Mouse (Mus musculus) kidney, embryonic 14.5 days (tissue): ENCODE data around the gene Tnc. TPM values are rescaled to one million over a fixed set of nuclear protein-coding genes. Genes with fewer than 3 reads are reported as not detected.

ENCODE experiments used
- ATAC-seq: fragments of 200-750 bp; cut with Nextera tagmentation; 2 replicates; pipeline ENCODE4 v1.8.0; 2017; ENCODE audit warnings: moderate number of reproducible peaks, mild to moderate bottlenecking, moderate TSS enrichment, moderate library complexity; ENCODE audit not compliant: low FRiP score, low TSS enrichment
- H3K27ac ChIP-seq: fragments of 300-500 bp; sonication (generic); 2 replicates; pipeline ENCODE4 v1.5.1; 2014; ENCODE audit warnings: low read depth, mild to moderate bottlenecking, low read length, moderate library complexity, mixed read lengths
- H3K27me3 ChIP-seq: fragments of 300-500 bp; sonication (generic); 2 replicates; pipeline ENCODE4 v1.6.1; 2014; ENCODE audit warnings: mild to moderate bottlenecking, low read length; ENCODE audit not compliant: control insufficient read depth, insufficient read depth
- H3K36me3 ChIP-seq: fragments of 300-500 bp; sonication (generic); 2 replicates; pipeline ENCODE4 v1.6.1; 2014; ENCODE audit warnings: low read length, mixed read lengths; ENCODE audit not compliant: control insufficient read depth, insufficient read depth
- H3K4me1 ChIP-seq: fragments of 300-500 bp; sonication (generic); 2 replicates; pipeline ENCODE4 v1.6.1; 2014; ENCODE audit warnings: low read length, mixed read lengths; ENCODE audit not compliant: control insufficient read depth, insufficient read depth
- H3K4me2 ChIP-seq: fragments of 300-500 bp; sonication (generic); replicated peaks from 2 replicates; pipeline ENCODE4 v1.6.1; 2014; ENCODE audit warnings: low read depth, mild to moderate bottlenecking, low read length
- H3K4me3 ChIP-seq: fragments of 300-500 bp; sonication (generic); 2 replicates; pipeline ENCODE4 v1.5.1; 2014; ENCODE audit warnings: mild to moderate bottlenecking, low read length
- H3K9ac ChIP-seq: fragments of 300-500 bp; sonication (generic); 2 replicates; pipeline ENCODE4 v1.6.1; 2014; ENCODE audit warnings: low read depth, mild to moderate bottlenecking, low read length, moderate library complexity
- H3K9me3 ChIP-seq: fragments of 300-500 bp; sonication (generic); 2 replicates; pipeline ENCODE4 v1.6.1; 2016; ENCODE audit warnings: low read length; ENCODE audit not compliant: control insufficient read depth
- WGBS: fragments of 180-500 bp; shearing (Covaris S2); extraction: QIAGEN DNeasy Blood & Tissue Kit; methylation state at CpG from one replicate; pipeline ENCODE4 v1.1.7; 2014; 5-methylcytosine and 5-hydroxymethylcytosine counted together
- polyA plus RNA-seq: library from polyadenylated mRNA; unstranded; fragments of >200 nt; fragmentation: Nextera tagmentation; extraction: Ambion mirVana; gene quantifications from 2 replicates; pipeline ENCODE4 v1.2.1, GENCODE M21; 2014

The Tnc gene
- 8.7 and 16.6 TPM in 2 replicates for polyA plus RNA-seq

DNA sequence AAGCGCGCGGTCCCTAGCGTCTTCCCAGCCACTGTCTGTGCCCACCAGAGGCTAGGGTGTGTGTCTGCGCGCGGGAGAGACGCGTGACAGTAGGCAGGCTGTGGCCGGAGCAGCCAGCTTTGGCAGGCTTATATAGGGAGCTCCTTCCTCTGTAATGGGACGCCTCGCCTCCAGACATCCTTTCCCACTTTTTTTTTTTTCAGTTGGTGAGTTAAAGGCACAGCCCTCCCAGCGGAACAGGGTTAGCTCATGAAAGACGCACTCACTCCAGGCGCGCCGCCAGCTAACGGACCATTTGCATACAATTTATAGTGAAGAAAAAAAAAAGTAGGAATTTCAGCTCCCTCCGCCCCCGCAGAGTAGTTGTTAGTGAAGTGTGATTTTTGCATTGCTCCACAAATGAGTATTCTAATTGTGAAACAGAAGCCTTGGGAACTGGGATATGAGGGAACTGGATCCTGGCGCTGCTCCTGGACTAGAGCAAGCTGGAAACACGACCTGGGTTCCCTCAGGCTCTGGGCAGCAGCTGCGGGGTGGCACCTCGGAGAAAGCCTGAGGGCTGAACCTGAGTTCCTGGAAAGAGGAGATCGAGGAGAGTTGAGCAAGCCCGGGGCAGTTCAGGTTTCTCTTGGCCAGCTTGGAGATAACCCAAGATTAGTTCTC, at the start of gene Tnc:
TSS of gene Tnc (minus strand) at position 185 of the 663 bp plus-strand sequence.
- ATAC-seq = peak; percentile 70
- H3K4me3 ChIP-seq = peak within 1 kb of the TSS; percentile 37
- peak within 1 kb of the TSS; percentile 37; the same call in 1 of the 2 replicates for H3K27ac ChIP-seq
- peak within 1 kb of the TSS; percentile 54 for H3K9ac ChIP-seq
- H3K36me3 ChIP-seq = no peaks in the 10 kb centered on the region
- peak within 1 kb of the TSS; percentile 71 for H3K4me2 ChIP-seq
- H3K4me1 ChIP-seq = peaks cover 5% of the 10 kb centered on the region; the same call in 1 of the 2 replicates
- no peaks in the 10 kb centered on the region for H3K9me3 ChIP-seq
- WGBS = under 1% methylated on average over 26 of the region's 26 CpGs
- no peaks in the 10 kb centered on the region for H3K27me3 ChIP-seq

DNA sequence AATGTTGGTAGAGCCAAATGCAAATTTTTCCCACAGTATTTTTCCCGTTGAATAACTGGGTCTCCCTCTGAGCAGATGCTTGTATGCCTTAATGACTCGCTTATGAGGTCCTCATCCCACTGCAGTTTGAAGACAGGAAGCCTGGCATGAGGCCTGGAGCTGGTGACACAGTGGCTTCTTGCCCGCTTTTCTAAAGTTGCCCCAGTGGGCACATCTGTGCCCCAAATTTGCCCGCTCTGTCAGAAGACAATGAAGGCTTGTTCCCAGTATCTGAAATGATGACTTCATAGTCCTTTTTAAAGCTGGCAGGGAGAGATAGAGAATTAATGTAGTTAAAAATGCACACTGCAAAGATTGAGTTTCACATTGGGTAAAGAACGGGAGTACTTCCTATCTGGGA, 47.4 kb upstream of the Tnc start:
- no peaks in the 10 kb centered on the region for H3K9me3 ChIP-seq
- H3K4me2 ChIP-seq = no peak overlapping the region
- WGBS = 80% methylated on average over 5 of the region's 5 CpGs
- no peaks in the 10 kb centered on the region for H3K36me3 ChIP-seq
- H3K9ac ChIP-seq = no peak overlapping the region
- H3K27me3 ChIP-seq = no peaks in the 10 kb centered on the region
- no peaks in the 10 kb centered on the region for H3K4me1 ChIP-seq
- H3K27ac ChIP-seq = no peak overlapping the region
- no peak overlapping the region for H3K4me3 ChIP-seq
- no peak for ATAC-seq

DNA sequence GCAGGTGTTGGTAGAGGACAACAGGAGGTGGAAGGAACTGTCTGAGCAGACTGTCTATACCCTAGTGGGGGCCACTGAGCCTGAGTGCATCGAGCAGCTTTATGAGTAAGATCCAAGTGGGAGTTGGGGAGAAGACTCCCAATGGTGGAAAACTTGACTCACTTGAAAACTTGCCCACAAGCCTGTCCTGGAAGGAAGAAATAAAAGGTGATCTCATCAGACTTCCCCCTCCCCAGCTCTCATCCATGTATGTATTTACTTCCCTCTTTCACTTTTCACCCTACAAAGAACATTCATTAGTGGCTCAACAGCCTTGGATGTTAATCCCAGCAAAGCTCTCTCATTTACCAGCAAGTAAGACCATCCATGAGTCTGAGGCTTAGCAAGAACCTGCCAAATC, 46.0 kb upstream of the Tnc start:
- no peaks in the 10 kb centered on the region for H3K4me1 ChIP-seq
- no peaks in the 10 kb centered on the region for H3K36me3 ChIP-seq
- no peak overlapping the region for H3K27ac ChIP-seq
- H3K27me3 ChIP-seq = no peaks in the 10 kb centered on the region
- WGBS = 74% methylated on average over 1 of the region's 1 CpGs
- ATAC-seq = no peak
- H3K4me3 ChIP-seq = no peak overlapping the region
- H3K9ac ChIP-seq = no peak overlapping the region
- no peaks in the 10 kb centered on the region for H3K9me3 ChIP-seq
- no peak overlapping the region for H3K4me2 ChIP-seq

DNA sequence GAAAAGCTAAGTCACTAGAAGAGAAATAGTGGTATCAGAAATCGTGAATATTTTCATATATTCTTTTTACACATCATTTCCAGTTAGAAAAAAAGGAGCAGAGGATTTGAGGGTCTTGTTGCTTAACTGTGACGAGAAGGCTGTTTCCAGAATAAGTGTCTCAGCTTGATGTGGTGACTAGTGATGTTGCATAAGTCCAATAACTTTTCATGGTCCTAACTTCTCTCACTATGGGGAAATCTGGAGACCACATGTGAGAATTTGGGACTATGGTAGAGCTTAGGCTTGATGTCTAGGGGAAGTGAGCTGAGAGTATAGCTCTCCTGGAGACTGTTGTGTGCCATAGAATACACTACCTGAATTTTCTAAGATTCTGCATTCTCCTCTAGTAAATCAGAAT, 42.6 kb upstream of the Tnc start:
- Histone ChIP-seq H3K9ac (no peak overlapping the region), H3K4me1 (no peaks in the 10 kb centered on the region), H3K4me3 (no peak overlapping the region), H3K27ac (no peak overlapping the region), H3K36me3 (no peaks in the 10 kb centered on the region), H3K9me3 (no peaks in the 10 kb centered on the region), H3K27me3 (no peaks in the 10 kb centered on the region), H3K4me2 (no peak overlapping the region)
- whole genome bisulfite sequencing = 79% methylated on average over 2 of the region's 2 CpGs
- ATAC-seq = no peak

DNA sequence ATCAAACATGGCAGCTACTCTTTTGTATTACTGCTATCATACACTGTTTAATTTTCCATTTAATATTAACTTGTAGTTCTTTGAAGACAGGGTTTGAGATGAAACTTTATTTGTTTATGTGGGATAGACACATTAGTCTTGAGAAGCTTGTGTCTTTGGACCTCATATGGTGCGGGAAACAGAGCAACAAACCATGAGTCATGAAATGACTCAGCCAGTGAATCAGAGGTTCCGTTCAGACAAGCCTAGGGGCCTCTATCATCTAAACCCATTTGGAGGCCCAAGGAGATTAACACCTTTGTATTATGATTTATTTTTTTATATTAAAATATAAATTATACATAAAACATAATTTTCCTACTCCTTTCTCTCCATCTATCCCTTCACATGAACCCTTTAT, 40.9 kb upstream of the Tnc start:
- 85% methylated on average over 2 of the region's 2 CpGs for WGBS
- Histone ChIP-seq H3K36me3 (no peaks in the 10 kb centered on the region), H3K27ac (no peak overlapping the region), H3K27me3 (no peaks in the 10 kb centered on the region), H3K4me2 (no peak overlapping the region), H3K9me3 (no peaks in the 10 kb centered on the region), H3K9ac (no peak overlapping the region), H3K4me1 (no peaks in the 10 kb centered on the region), H3K4me3 (no peak overlapping the region)
- ATAC-seq = no peak

DNA sequence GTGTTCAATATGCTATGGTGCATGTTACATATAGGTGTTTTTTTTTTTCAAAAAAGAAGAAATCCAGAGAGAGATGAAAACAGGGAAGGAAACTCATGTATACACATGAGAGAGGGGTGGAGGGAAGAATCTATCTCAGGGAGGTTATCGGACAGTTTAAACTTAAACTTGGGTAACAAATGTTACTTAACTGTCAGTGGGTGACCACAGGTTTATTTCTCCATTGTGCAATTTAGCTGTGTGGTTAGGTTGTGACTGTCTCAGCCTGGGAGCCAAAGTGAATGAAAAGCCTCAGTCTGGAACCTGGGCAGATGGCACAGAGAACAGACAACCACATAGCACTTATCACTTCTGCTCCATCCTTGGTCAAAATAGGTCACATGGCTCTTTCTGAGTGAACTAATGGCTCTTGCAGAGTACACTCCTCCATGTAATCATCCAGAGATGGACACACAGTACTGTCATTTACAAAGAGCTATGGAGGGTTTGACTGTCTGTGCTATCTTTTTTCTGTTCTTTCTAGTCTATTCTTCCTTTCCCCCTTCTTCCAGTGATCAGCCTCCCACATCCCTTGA, 39.3 kb upstream of the Tnc start:
- Histone ChIP-seq H3K9ac (no peak overlapping the region), H3K9me3 (no peaks in the 10 kb centered on the region), H3K4me1 (no peaks in the 10 kb centered on the region), H3K27ac (no peak overlapping the region), H3K36me3 (no peaks in the 10 kb centered on the region), H3K4me3 (no peak overlapping the region), H3K4me2 (no peak overlapping the region), H3K27me3 (no peaks in the 10 kb centered on the region)
- no peak for ATAC-seq
- 100% methylated on average over 1 of the region's 1 CpGs for WGBS

DNA sequence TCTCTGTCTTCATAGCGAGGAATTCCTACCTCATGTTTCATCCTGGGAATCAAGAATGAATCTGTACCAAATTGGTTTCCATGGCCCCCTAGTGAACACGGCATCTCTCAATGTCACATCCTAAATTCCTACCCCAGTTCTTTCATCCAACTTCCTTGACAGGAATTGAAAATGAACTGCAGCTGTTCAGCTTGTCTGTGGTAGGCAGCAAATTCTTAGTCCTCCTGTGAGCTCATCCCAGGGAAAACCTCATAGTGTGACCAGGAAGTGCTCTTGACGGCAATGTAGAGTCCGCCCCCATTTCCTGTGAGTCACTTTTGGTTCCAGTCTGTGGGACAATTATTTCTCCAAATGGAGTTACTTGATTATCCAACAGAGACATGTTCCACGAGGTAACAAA, 37.0 kb upstream of the Tnc start:
- 65% methylated on average over 5 of the region's 5 CpGs for whole genome bisulfite sequencing
- no peaks in the 10 kb centered on the region for H3K9me3 ChIP-seq
- no peak overlapping the region for H3K9ac ChIP-seq
- H3K27me3 ChIP-seq = no peaks in the 10 kb centered on the region
- no peak overlapping the region for H3K4me3 ChIP-seq
- no peak for ATAC-seq
- H3K36me3 ChIP-seq = no peaks in the 10 kb centered on the region
- H3K27ac ChIP-seq = no peak overlapping the region
- no peaks in the 10 kb centered on the region for H3K4me1 ChIP-seq
- H3K4me2 ChIP-seq = no peak overlapping the region

DNA sequence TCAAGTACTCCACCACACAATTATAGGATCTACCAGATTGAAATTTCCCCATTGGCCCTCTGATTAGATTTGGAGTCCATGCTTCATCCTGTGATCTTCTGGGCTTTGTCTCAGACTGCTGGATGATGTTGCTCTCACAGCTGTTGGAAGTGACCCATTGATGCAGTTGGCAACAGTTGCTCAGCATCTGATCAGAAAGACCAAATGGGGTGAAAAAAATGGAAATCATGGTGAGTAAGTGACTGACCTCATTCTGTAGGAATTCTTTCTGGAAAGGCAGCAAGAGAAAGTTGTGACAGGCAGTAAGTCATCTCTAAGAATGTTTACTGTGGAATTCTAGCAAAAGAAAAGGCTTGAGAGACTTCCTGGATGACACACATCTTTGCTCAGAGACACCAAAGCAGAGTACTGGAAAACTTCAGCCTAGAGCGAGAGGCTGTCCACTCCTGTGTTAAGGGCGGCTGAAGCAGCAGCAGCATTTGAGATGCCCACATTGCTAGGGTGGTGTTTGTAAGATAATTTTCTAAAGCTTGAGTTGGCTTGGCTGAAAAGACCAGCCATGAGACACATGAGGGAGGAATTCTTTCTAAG, 31.3 kb upstream of the Tnc start:
- H3K27ac ChIP-seq = no peak overlapping the region
- H3K36me3 ChIP-seq = no peaks in the 10 kb centered on the region
- no peak overlapping the region for H3K9ac ChIP-seq
- no peak overlapping the region for H3K4me3 ChIP-seq
- H3K27me3 ChIP-seq = no peaks in the 10 kb centered on the region
- no peaks in the 10 kb centered on the region for H3K9me3 ChIP-seq
- 86% methylated on average over 2 of the region's 2 CpGs for whole genome bisulfite sequencing
- H3K4me2 ChIP-seq = no peak overlapping the region
- ATAC-seq = no peak
- H3K4me1 ChIP-seq = no peaks in the 10 kb centered on the region

DNA sequence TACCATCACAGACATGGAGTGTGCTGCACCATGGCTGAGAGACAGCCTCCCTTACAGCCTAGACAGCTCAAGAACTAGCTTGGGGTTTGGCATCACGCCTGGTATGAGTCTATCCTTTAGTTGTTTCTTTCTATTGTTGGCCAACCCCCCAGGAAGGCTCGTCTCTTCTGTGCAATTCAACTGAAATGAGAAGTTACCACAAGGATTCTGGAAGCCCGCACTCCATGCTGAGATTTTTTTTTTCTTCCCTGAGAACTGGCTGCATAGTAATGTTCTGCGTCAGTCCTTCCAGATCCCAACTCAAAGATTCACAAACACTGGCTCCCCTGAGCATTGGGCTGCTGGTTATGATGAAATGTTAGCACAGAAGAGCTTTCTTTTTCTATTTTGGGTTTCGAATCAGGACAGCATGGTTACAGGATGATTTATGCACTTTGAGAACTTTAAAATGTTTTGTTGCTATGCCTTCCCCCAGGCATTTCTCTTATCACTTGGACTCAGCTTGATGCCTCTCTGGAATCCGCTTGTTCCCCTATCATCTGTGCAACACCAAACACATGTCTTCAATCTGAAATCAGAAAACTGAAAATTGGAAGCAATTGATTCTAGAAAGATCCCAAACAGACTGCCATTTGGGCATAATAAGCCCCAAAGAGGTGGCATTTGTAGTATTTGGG, 29.7 kb upstream of the Tnc start:
- H3K4me2 ChIP-seq = no peak overlapping the region
- 75% methylated on average over 6 of the region's 6 CpGs for WGBS
- ATAC-seq = no peak
- no peaks in the 10 kb centered on the region for H3K36me3 ChIP-seq
- no peak overlapping the region for H3K4me3 ChIP-seq
- H3K9ac ChIP-seq = no peak overlapping the region
- H3K4me1 ChIP-seq = no peaks in the 10 kb centered on the region
- H3K27me3 ChIP-seq = no peaks in the 10 kb centered on the region
- no peaks in the 10 kb centered on the region for H3K9me3 ChIP-seq
- H3K27ac ChIP-seq = no peak overlapping the region
